Mouse (Mus musculus) right cerebral cortex, adult 2 months (tissue): ENCODE measurements around the gene Diras2.

Source experiments
- DNase-seq, 2 experiments: peaks; one replicate each; pipeline ENCODE4 v3.0.0; 2021 to 2022; ENCODE audit warnings: low spot score in 2 of 2

The Diras2 gene

GRCm38 (mm10) chr13:52531121-52531520 lies at the start of gene Diras2:
Diras2 (minus strand) TSS chr13:52531279.
- DNase-seq: no peak

- no peak for DNase-seq
Measured at GRCm38 (mm10) chr13:52578776-52579175, 47.7 kb upstream of the Diras2 start.

GRCm38 (mm10) chr13:52577939-52578338 lies 46.9 kb upstream of the Diras2 start:
- no peak for DNase-seq

GRCm38 (mm10) chr13:52577326-52577920 lies 46.3 kb upstream of the Diras2 start:
- DNase-seq: no peak

- no peak for DNase-seq
Measured at GRCm38 (mm10) chr13:52576841-52577240, 45.8 kb upstream of the Diras2 start.

GRCm38 (mm10) chr13:52576021-52576614 lies 45.0 kb upstream of the Diras2 start:
- no peak for DNase-seq

GRCm38 (mm10) chr13:52575483-52575882 lies 44.4 kb upstream of the Diras2 start:
- no peak for DNase-seq

GRCm38 (mm10) chr13:52574311-52574710 lies 43.2 kb upstream of the Diras2 start:
- DNase-seq: no peak

GRCm38 (mm10) chr13:52572451-52573446 lies 41.7 kb upstream of the Diras2 start:
- no peak for DNase-seq

GRCm38 (mm10) chr13:52571591-52572384 lies 40.7 kb upstream of the Diras2 start:
- no peak for DNase-seq

GRCm38 (mm10) chr13:52570276-52570675 lies 39.2 kb upstream of the Diras2 start:
- peak; percentile 70 to 72 for DNase-seq

GRCm38 (mm10) chr13:52569194-52569769 lies 38.2 kb upstream of the Diras2 start:
- DNase-seq: no peak

- DNase-seq: no peak
Measured at GRCm38 (mm10) chr13:52566777-52567176, 35.7 kb upstream of the Diras2 start.

GRCm38 (mm10) chr13:52566188-52566760 lies 35.2 kb upstream of the Diras2 start:
- no peak for DNase-seq

GRCm38 (mm10) chr13:52565103-52565739 lies 34.1 kb upstream of the Diras2 start:
- peak; percentile 31 to 38 for DNase-seq

GRCm38 (mm10) chr13:52562166-52562571 lies 31.1 kb upstream of the Diras2 start:
- DNase-seq: no peak

GRCm38 (mm10) chr13:52561367-52562165 lies 30.5 kb upstream of the Diras2 start:
- no peak for DNase-seq

- no peak for DNase-seq
Measured at GRCm38 (mm10) chr13:52557421-52557820, 26.3 kb upstream of the Diras2 start.

GRCm38 (mm10) chr13:52554722-52555121 lies 23.6 kb upstream of the Diras2 start:
- no peak for DNase-seq
